Mouse (Mus musculus) testis, adult 2 months (tissue): ENCODE data around the gene Atp7b. TPM values are rescaled to one million over a fixed set of nuclear protein-coding genes. Genes with fewer than 3 reads are reported as not detected.

Experiments used
- H3K27ac ChIP-seq: fragments of 200-500 bp; 2 replicates; pipeline ENCODE4 v1.5.1; 2012; ENCODE audit warnings: low read depth, low read length; ENCODE audit not compliant: control insufficient read depth, insufficient read depth
- H3K27me3 ChIP-seq: fragments of 200-500 bp; 2 replicates; pipeline ENCODE4 v1.6.1; 2012; ENCODE audit warnings: mild to moderate bottlenecking, low read length, moderate library complexity; ENCODE audit not compliant: control insufficient read depth, insufficient read depth
- H3K36me3 ChIP-seq: fragments of 200-500 bp; 2 replicates; pipeline ENCODE4 v1.6.1; 2012; ENCODE audit warnings: mild to moderate bottlenecking, low read length; ENCODE audit not compliant: control insufficient read depth, insufficient read depth
- H3K4me1 ChIP-seq: fragments of 200-500 bp; 2 replicates; pipeline ENCODE4 v1.6.1; 2012; ENCODE audit warnings: low read length; ENCODE audit not compliant: control insufficient read depth, insufficient read depth
- H3K4me3 ChIP-seq: fragments of 200-500 bp; 2 replicates; pipeline ENCODE4 v1.5.1; 2012; ENCODE audit warnings: low read depth, mild to moderate bottlenecking, low read length, moderate library complexity, mixed read lengths; ENCODE audit not compliant: control insufficient read depth
- CTCF ChIP-seq: fragments of 200-500 bp; IDR thresholded peaks from 2 replicates; pipeline ENCODE4 v1.5.1; 2012; ENCODE audit warnings: low read depth, mild to moderate bottlenecking, inconsistent platforms, low read length, moderate library complexity; ENCODE audit not compliant: control insufficient read depth, insufficient read depth, insufficient replicate concordance
- POLR2A ChIP-seq: fragments of 200-500 bp; IDR thresholded peaks from 2 replicates; pipeline ENCODE4 v1.6.1; 2012; ENCODE audit warnings: low read depth, mild to moderate bottlenecking, inconsistent platforms, low read length, moderate library complexity; ENCODE audit not compliant: control insufficient read depth
- polyA plus RNA-seq: library from polyadenylated mRNA; depleted of rRNA; stranded (reverse); fragments of >200 nt; gene quantifications from 2 replicates; pipeline ENCODE4 v1.2.3, GENCODE M21; 2012; rRNA removed

Atp7b gene
- polyA plus RNA-seq, 1 experiment = 3.1 TPM

- Histone ChIP-seq H3K27ac (no peak within 1 kb of the TSS), H3K27me3 (no peaks in the 10 kb centered on the region), H3K4me1 (no peaks in the 10 kb centered on the region), H3K4me3 (no peak within 1 kb of the TSS), H3K36me3 (no peaks in the 10 kb centered on the region)
- no peak for TF ChIP-seq CTCF
- no peak for TF ChIP-seq POLR2A
These were observed 101.7 kb downstream of the Atp7b start, which contains the start of gene Fam90a1a for GRCm38 (mm10) chr8:21958414-21958813. Fam90a1a (plus strand) TSS chr8:21958714.

DNA sequence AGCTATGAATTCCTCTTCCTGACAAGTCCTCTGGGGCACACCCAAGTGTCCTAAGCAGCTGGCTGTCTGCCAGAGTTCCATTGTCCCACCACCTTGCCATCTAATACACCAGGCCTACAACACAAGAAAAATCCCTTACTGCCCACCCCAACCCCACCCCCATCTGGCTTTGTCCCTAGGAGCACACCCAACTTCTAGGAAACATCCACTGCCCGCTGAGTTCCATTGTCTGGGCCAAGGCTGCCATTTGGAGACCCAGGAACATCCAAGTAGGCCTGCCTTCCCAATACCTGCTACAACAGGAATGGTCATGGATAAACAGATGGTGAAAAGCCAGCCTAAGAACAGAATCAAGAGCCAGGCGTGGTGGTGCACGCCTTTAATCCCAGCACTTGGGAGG is 103.8 kb downstream of the Atp7b start:
- TF ChIP-seq POLR2A (no peak), CTCF (no peak)
- no peak overlapping the region for H3K4me3 ChIP-seq
- no peaks in the 10 kb centered on the region for H3K4me1 ChIP-seq
- no peak overlapping the region for H3K27ac ChIP-seq
- no peaks in the 10 kb centered on the region for H3K36me3 ChIP-seq
- no peaks in the 10 kb centered on the region for H3K27me3 ChIP-seq

- H3K27ac ChIP-seq = no peak overlapping the region
- TF ChIP-seq POLR2A = no peak
- TF ChIP-seq CTCF = peak; percentile 27; the same call in 1 of the 2 replicates
- H3K36me3 ChIP-seq = no peaks in the 10 kb centered on the region
- no peaks in the 10 kb centered on the region for H3K4me1 ChIP-seq
- H3K4me3 ChIP-seq = no peak overlapping the region
- H3K27me3 ChIP-seq = no peaks in the 10 kb centered on the region
These were observed 104.8 kb downstream of the Atp7b start for GRCm38 (mm10) chr8:21955321-21955720.

- no peaks in the 10 kb centered on the region for H3K4me1 ChIP-seq
- TF ChIP-seq POLR2A (no peak), CTCF (no peak)
- no peaks in the 10 kb centered on the region for H3K27me3 ChIP-seq
- no peak overlapping the region for H3K4me3 ChIP-seq
- H3K36me3 ChIP-seq = no peaks in the 10 kb centered on the region
- no peak overlapping the region for H3K27ac ChIP-seq
These were observed 112.6 kb downstream of the Atp7b start for GRCm38 (mm10) chr8:21947311-21948017.

DNA sequence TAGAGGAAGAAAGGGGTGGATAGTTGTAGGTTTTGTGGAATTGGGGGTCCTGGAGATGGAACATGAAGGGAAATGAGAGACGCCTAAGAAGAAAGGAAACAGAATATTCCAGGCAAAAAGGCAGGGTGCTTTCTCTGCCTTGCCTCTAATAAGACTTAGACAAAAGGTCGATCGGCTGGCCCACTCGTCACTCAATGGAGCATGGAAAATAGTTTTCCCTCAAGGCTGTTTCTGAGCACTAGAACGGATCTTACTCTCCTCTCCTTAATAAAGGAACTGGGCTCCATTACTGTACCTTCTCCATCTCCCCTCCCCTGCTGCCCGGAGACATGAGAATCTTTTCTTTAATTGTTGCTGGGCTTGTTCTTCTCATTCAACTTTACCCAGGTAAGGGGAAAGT is 113.6 kb downstream of the Atp7b start, which contains the start of gene Defb13:
Gene Defb13, plus strand, starts transcription at position 301 of the 400 bp plus-strand sequence.
- Histone ChIP-seq H3K36me3 (no peaks in the 10 kb centered on the region), H3K4me3 (no peak within 1 kb of the TSS), H3K4me1 (no peaks in the 10 kb centered on the region), H3K27me3 (no peaks in the 10 kb centered on the region), H3K27ac (no peak within 1 kb of the TSS)
- no peak for TF ChIP-seq CTCF
- TF ChIP-seq POLR2A = no peak

Other genes with a start within 250 kb of the Atp7b start
- not detected in 2 replicates for gene Defb50, start 236.8 kb downstream of the Atp7b start, polyA plus RNA-seq
- 37.7 TPM in 1 of 2 replicates, not detected in the other for gene Defb2, start 220.4 kb downstream of the Atp7b start, polyA plus RNA-seq
- 1.4 TPM in 1 of 2 replicates, not detected in the other for gene Defb10, start 201.4 kb downstream of the Atp7b start, polyA plus RNA-seq
- gene Defb9, start 174.9 kb downstream of the Atp7b start, polyA plus RNA-seq = 5.1 TPM in 1 of 2 replicates, not detected in the other
- gene Defb11, start 153.9 kb downstream of the Atp7b start, polyA plus RNA-seq = 67.6 TPM in 1 of 2 replicates, not detected in the other
- 2.1 TPM in 1 of 2 replicates, not detected in the other for gene Defb15, start 127.6 kb downstream of the Atp7b start, polyA plus RNA-seq
- gene Defb35, start 122.0 kb downstream of the Atp7b start, polyA plus RNA-seq = not detected in 2 replicates
- gene Defb13, start 113.5 kb downstream of the Atp7b start, polyA plus RNA-seq = not detected in 2 replicates
- 0.07 TPM in 1 of 2 replicates, not detected in the other for gene Fam90a1a, start 101.6 kb downstream of the Atp7b start, polyA plus RNA-seq
- gene Ccdc70, start 90.5 kb downstream of the Atp7b start, polyA plus RNA-seq = 43.4 and 56.2 TPM in 2 replicates
- 4.5 and 5.0 TPM in 2 replicates for gene Alg11, start 416 bp upstream of the Atp7b start, polyA plus RNA-seq
- gene Nek5, start 64.7 kb upstream of the Atp7b start, polyA plus RNA-seq = 0.31 and 0.40 TPM in 2 replicates
- 0.96 and 1.0 TPM in 2 replicates for gene Nek3, start 106.1 kb upstream of the Atp7b start, polyA plus RNA-seq
- gene Ckap2, start 125.5 kb upstream of the Atp7b start, polyA plus RNA-seq = 6.6 and 6.7 TPM in 2 replicates
- 24.5 and 25.2 TPM in 2 replicates for gene Vps36, start 132.5 kb upstream of the Atp7b start, polyA plus RNA-seq
- gene Thsd1, start 167.0 kb upstream of the Atp7b start, polyA plus RNA-seq = 2.0 and 2.7 TPM in 2 replicates
- gene Tpte, start 223.1 kb upstream of the Atp7b start, polyA plus RNA-seq = 3.6 and 5.3 TPM in 2 replicates